Mouse (Mus musculus) ovary, postnatal 10 days (tissue): ENCODE measurements around the gene Atp8a2.

Experiments used
- DNase-seq: peaks from one replicate; pipeline ENCODE4 v3.0.0; 2022; ENCODE audit warnings: low spot score

Atp8a2 gene

GRCm38 (mm10) chr14:60196884-60197283 lies at the start of gene Atp8a2:
Gene Atp8a2, minus strand, starts transcription at chr14:60197179.
- no peak for DNase-seq

- DNase-seq = no peak
These were observed 41.6 kb upstream of the Atp8a2 start for GRCm38 (mm10) chr14:60238551-60238950.

GRCm38 (mm10) chr14:60219886-60220285 lies 22.9 kb upstream of the Atp8a2 start:
- DNase-seq = no peak

GRCm38 (mm10) chr14:60217616-60218015 lies 20.6 kb upstream of the Atp8a2 start:
- no peak for DNase-seq

- no peak for DNase-seq
These were observed 19.1 kb upstream of the Atp8a2 start for GRCm38 (mm10) chr14:60216125-60216524.

- no peak for DNase-seq
These were observed 18.0 kb upstream of the Atp8a2 start for GRCm38 (mm10) chr14:60215000-60215399.

- DNase-seq = no peak
These were observed 17.1 kb upstream of the Atp8a2 start for GRCm38 (mm10) chr14:60214040-60214439.

- no peak for DNase-seq
These were observed 12.2 kb upstream of the Atp8a2 start for GRCm38 (mm10) chr14:60209166-60209565.

GRCm38 (mm10) chr14:60204993-60205392 lies 8.0 kb upstream of the Atp8a2 start:
- no peak for DNase-seq

- DNase-seq = no peak
These were observed 980 bp downstream of the Atp8a2 start for GRCm38 (mm10) chr14:60195999-60196398.

- DNase-seq = no peak
These were observed 2.4 kb downstream of the Atp8a2 start for GRCm38 (mm10) chr14:60194606-60195005.

- DNase-seq = no peak
These were observed 7.2 kb downstream of the Atp8a2 start for GRCm38 (mm10) chr14:60189771-60190170.

GRCm38 (mm10) chr14:60188201-60188825 lies 8.7 kb downstream of the Atp8a2 start:
- no peak for DNase-seq

GRCm38 (mm10) chr14:60181306-60181705 lies 15.7 kb downstream of the Atp8a2 start:
- DNase-seq = no peak

GRCm38 (mm10) chr14:60178571-60178955 lies 18.4 kb downstream of the Atp8a2 start:
- DNase-seq = no peak

- no peak for DNase-seq
These were observed 19.1 kb downstream of the Atp8a2 start for GRCm38 (mm10) chr14:60177614-60178570.

- DNase-seq = peak; percentile 13
These were observed 19.9 kb downstream of the Atp8a2 start for GRCm38 (mm10) chr14:60176891-60177613.

- DNase-seq = no peak
These were observed 20.5 kb downstream of the Atp8a2 start for GRCm38 (mm10) chr14:60176469-60176890.

GRCm38 (mm10) chr14:60172286-60173055 lies 24.5 kb downstream of the Atp8a2 start:
- DNase-seq = no peak

GRCm38 (mm10) chr14:60170845-60171610 lies 26.0 kb downstream of the Atp8a2 start:
- no peak for DNase-seq

- DNase-seq = no peak
These were observed 33.6 kb downstream of the Atp8a2 start for GRCm38 (mm10) chr14:60163367-60163766.
